Mouse (Mus musculus): ENCODE results near the gene Grm6.

The Grm6 gene

GRCm38 (mm10) chr11:50850177-50850735 lies at the start of gene Grm6:
Gene Grm6, plus strand, starts transcription at chr11:50850685.
- DNase-seq (ENCODE audit: inconsistent age in 2 of 2, low spot score in 1 of 2), result peak in 1 of 2 experiments; percentile 38

DNA sequence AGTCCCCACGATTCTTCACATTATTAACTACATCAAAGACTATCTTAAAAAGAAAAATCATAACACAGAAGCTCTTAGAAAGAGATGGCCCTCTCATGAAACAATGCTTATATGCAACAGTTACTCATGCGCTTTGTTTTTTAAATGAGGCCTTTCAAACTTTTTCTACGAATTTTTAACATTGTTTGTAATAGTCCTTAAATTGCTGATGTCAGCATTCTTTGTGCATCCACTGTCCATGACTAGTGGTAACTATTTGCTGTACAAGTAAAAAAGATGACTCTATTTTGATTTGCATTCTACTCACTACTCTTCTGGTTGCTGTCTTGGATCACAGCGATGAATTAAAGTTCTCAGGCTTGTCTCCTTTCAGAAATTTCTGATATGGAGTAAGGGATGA lies 36.3 kb upstream of the Grm6 start:
- no peak for DNase-seq (ENCODE audit: inconsistent age in 2 of 2, low spot score in 1 of 2)

DNA sequence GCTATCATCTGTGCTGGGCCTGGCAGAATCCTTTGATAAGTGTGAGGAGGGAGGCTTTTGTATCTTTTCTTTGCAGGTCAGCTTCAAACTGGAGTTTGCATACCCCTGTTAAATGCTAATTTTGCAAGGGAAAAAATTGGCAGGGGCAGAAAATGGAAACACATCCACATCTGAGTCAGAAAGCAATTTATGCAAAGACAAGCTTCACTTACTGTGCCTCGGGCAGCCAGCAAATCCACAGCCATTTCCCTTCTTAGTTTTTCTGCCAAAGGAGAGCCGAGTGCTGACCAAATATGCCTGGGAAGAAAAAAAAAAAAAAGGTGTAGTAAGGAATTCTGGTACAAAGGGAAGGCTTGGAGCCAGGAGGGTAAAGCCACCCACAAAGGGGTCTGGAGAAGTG lies 24.3 kb upstream of the Grm6 start:
- no peak for DNase-seq (ENCODE audit: inconsistent age in 2 of 2, low spot score in 1 of 2)

DNA sequence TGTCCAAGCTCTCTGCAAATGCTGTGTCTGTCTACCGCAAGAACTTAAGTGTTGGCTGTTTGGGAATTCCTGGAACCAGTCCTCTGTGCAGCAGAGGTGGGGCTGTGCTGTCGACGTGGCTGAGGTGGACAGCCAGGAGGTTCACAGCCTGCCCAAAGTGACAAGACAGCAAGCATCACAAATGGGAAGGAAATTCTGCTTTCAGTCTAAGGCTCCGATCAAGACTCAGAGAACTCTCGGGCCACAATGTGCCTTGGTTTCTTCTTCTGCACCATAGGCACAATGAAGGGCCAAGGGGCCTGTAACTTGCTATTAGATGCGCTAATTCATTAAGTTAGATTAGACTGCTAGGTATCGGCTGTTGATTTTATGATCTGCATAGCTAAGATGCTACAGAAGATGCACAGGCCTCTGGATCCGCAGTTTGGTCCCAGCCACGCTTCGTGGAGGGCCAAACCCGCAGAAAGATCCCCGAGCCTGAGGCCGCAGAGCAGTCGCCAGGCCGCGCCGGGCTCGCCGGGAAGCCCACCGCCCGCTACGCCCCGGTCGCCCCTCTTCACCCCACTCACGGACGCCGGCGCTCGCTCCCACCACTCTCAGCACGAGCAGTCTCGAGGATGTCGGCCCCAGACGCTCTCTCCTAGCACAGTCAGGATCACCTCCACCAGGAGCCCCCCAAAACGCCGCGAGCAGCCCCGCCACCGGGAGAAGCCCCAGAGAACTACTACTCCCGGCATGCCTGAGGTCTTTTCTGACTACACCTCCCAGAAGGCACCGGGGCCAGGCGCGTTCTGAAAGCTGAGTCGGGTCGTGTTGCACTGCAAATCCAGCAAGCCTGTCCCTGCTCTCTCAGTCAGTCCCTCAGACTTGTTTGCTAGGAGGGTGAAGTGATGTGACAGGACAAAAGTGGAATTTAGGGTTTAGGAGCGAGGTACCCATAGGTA lies 23.2 kb upstream of the Grm6 start, which contains the start of gene Zfp354c:
TSS of gene Zfp354c (minus strand) at position 715 of the 944 bp plus-strand sequence.
- peak; percentile 86 to 95 for DNase-seq (ENCODE audit: inconsistent age in 2 of 2, low spot score in 1 of 2)

DNA sequence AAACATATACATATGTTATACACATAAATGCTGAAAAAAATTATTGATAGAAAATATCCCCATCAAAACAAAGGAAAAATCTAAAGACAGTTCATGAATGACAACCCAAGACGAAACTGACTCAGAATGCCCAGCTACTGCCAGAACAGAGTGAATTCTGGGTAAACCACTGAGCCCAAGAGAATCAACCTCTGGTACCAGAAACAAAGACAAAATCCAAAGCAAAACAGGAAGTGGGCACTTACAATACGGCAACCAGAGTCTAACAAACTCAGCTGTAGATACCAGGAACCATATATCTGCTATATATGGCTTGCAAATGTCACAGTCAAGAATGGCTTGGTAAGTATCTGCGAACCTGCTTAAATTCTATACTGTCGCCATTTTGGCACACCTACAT lies 14.8 kb upstream of the Grm6 start:
- DNase-seq (ENCODE audit: inconsistent age in 2 of 2, low spot score in 1 of 2), result no peak

DNA sequence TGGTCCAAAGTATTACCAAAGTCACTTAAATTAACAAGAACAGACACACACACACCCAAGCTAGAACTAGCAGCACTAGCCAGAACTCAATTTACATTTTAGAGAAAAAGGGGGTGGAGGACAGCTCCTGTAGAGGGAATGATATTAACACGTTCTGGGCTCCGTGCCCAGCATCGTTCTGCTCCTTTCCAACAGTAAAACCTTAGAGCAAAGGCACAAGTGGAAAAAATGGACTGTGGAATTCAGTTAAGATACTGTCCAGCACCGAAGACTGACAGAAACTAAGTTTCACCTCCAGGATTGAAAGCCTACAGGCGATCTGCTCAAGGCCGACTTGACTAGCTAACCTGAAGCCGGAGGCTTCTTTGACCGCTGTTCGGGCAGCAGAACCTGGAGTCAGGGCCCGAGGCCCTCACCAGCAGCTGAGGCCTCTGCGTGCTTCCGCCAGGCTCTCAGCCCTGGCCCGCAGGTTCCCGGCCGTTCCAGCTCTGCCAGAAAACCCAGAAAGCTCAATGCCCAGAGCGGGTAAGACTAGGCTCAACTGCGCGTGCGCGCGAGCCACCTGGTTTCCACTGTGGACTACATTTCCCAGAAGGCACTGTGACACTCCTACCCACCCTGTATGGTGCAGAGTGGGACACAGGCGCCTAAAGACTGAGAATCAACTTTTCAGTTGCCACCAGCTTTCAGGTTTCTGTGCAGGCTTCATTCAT lies 9.3 kb upstream of the Grm6 start, which contains the start of gene Zfp879:
TSS of gene Zfp879 (minus strand) at position 530 of the 713 bp plus-strand sequence.
- DNase-seq (ENCODE audit: inconsistent age in 2 of 2, low spot score in 1 of 2), result peak; percentile 91 to 96

DNA sequence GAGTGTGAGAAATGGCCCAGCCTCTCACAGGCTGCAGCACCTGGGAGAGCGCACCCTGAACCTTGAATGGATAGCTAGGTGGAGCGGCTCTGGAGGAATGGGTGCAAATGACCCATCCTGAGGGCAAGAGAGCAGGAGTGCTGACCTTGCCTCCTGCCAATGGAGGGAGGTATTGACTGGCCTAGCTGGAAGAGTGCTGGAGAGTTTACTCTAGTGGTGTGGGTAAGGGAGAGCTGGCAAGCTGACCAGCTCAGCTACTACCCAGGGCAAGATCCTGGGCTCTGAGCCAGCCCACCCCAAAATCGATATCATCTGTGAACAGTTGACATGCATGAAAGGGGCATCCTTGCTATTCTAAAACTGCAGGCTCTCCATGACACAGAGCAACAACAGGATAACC lies 4.5 kb upstream of the Grm6 start:
- DNase-seq (ENCODE audit: inconsistent age in 2 of 2, low spot score in 1 of 2), result no peak

DNA sequence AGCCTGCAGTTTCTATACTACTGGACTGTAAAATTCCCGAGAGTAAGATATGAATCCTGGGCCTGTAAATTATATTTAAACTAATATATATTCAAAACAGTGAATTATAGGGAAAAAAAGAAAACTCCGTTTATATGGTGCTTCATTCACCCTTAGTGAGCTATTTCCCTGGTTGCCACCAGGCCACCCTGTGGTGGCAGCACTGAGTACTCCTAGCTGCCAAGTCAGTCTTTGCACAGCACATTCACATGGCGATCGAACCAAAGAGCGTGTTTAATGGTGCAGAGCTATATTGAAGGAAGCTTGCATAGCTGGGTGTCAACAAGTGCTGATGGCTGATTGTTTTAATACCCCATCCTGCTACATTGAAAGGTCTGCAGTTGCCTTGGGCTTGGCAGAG lies 3.4 kb upstream of the Grm6 start:
- no peak for DNase-seq (ENCODE audit: inconsistent age in 2 of 2, low spot score in 1 of 2)

DNA sequence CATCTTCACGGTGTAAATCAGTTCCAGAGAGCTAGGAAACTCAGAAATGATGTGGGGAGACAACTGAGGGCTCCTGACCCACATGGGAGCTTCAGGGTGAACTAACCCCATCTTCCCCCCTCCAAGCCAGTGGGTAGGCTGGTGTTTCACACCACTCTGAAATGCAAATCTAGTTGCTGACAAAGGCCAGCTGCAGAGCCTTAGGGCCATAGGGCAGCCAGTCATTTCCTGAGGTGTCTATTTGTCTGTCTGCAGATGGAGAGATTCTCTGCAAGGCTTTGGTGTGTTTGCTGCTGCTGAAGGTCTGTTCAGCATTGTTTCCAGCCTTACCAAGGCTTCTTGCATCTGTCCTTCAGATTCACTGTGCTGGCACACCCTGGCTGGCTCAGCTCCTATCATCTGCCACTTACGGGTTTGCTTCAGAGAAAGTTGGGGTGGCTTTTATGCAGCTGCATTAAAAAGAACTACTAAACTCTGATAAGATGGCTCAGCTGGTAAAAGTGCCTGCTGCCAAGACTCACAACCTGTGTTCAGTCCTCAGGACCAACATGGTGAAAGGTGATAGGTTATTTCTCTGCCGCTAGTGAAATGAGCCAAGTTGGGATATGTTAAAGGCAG lies 1.9 kb upstream of the Grm6 start:
- peak in 1 of 2 experiments; percentile 65 for DNase-seq (ENCODE audit: inconsistent age in 2 of 2, low spot score in 1 of 2)

DNA sequence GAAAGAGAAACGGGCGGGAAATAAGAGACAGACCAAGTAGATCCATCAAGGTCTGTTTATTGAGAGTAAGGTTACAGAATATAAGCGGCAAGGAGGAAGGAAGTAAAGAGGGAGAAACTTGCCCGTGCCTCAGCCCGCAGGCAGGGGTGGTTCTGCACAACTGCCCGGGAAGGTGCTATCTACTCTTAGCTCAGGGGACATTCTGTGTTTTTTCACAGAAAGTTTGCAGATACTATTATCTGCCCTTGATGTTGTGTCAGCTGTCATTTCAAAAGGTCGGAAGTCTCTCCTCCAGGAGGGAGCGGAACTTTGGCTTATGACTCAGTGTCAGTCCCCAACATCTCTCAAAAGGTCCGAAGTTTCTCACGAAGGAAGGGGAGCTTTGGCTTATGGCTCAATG lies 1.2 kb upstream of the Grm6 start:
- DNase-seq (ENCODE audit: inconsistent age in 2 of 2, low spot score in 1 of 2), result no peak

DNA sequence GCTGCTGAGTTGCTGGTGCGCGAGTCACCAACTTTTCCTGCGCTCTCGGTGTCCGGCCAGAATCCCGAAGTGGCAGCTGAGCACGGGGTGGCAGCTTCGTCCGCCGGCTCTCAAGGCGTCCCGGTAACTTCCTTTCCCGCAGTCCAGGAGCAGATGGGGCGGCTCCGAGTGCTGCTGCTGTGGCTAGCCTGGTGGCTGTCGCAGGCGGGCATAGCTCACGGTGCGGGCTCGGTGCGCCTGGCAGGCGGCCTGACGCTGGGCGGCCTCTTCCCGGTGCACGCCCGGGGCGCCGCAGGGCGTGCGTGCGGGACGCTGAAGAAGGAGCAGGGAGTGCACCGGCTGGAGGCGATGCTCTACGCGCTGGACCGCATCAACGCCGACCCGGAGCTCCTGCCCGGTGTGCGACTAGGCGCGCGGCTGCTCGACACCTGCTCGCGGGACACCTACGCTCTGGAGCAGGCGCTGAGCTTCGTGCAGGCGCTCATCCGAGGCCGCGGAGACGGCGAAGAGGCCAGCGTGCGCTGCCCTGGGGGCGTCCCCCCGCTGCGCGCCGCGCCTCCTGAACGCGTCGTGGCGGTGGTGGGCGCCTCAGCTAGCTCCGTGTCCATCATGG lies 610 bp downstream of the Grm6 start:
- DNase-seq (ENCODE audit: inconsistent age in 2 of 2, low spot score in 1 of 2), result peak in 1 of 2 experiments; percentile 50

GRCm38 (mm10) chr11:50878641-50879040 lies 28.2 kb downstream of the Grm6 start:
- no peak for DNase-seq (ENCODE audit: inconsistent age in 2 of 2, low spot score in 1 of 2)

- DNase-seq (ENCODE audit: inconsistent age in 2 of 2, low spot score in 1 of 2), result no peak
These were observed 33.3 kb downstream of the Grm6 start for GRCm38 (mm10) chr11:50883756-50884155.

- peak; percentile 80 to 88 for DNase-seq (ENCODE audit: inconsistent age in 2 of 2, low spot score in 1 of 2)
These were observed 35.9 kb downstream of the Grm6 start for GRCm38 (mm10) chr11:50886231-50886932.

DNA sequence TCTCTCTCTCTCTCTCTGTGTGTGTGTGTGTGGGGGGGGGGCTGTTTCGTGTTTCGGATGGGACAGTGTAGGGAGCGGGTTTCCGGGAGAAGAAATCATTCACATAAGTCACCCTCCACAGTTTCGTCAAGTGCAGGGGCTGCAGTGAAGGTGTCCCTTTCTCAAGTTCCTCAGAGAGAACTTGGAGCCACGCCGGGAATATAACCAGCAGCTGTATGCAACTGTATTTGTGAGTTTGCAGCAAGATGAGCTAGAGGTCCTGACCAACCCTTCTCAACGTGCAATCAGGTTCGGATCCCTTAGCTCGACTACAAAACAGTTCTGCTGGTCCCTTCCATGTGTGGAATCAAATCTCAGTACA lies 36.4 kb downstream of the Grm6 start:
- DNase-seq (ENCODE audit: inconsistent age in 2 of 2, low spot score in 1 of 2), result no peak

- peak; percentile 95 to 97 for DNase-seq (ENCODE audit: inconsistent age in 2 of 2, low spot score in 1 of 2)
These were observed 37.1 kb downstream of the Grm6 start, which contains the start of gene Zfp454 for GRCm38 (mm10) chr11:50887390-50888128. Gene Zfp454, minus strand, starts transcription at chr11:50887651.

- no peak for DNase-seq (ENCODE audit: inconsistent age in 2 of 2, low spot score in 1 of 2)
These were observed 42.0 kb downstream of the Grm6 start for GRCm38 (mm10) chr11:50892441-50892840.

DNA sequence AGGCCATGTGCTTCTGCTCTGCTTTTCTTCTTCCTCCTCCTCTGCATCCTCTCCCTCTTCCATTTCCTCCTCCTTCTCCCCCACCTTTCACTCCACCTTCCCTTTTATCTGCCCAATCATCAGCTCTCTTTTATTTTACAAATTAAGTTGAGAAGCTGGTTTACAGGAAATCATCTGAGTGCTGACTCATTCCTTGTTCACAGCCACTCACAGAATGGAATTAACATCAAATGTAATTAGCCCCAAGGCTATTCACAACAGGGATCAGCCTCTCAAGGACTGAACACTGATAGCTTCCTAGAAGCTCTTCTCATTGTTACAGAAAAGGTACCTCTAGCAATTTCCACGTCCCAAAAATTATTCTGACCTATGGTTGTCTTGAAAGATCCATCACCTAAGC lies 46.9 kb downstream of the Grm6 start:
- DNase-seq (ENCODE audit: inconsistent age in 2 of 2, low spot score in 1 of 2), result no peak

DNA sequence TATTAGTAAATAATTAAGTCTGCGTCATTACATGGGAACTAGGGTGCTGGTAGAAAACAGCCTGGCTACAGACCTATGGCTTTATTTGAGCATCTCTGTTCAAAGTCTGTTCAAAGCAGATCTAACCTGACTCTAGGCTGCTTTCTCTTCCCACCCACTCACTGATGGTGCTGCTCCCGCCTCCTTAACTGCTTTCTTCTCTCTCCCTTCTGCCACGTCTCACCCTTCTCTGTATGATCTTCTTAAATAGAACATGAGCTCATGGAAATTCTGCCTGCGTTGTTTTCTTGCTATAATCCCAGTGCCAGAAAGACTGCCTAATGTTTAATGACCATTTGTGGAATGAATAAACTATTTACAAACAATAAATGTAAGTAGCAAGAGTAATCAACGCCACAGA lies 57.7 kb downstream of the Grm6 start:
- DNase-seq (ENCODE audit: inconsistent age in 2 of 2, low spot score in 1 of 2), result no peak

All from adrenal gland, adult (tissue).